Mouse (Mus musculus) G1E (cell line): Measurements from ENCODE around the gene Mvk.

ENCODE experiments used
- GATA1 ChIP-seq: IDR thresholded peaks from 2 replicates; pipeline ENCODE4 v1.6.1; 2012; ENCODE audit warnings: borderline replicate concordance, low read length, inconsistent platforms, mixed read lengths
- POLR2AphosphoS5 ChIP-seq: IDR thresholded peaks from 2 replicates; pipeline ENCODE4 v1.6.1; 2012; ENCODE audit warnings: low read depth, low read length, inconsistent platforms; ENCODE audit not compliant: insufficient replicate concordance

DNA sequence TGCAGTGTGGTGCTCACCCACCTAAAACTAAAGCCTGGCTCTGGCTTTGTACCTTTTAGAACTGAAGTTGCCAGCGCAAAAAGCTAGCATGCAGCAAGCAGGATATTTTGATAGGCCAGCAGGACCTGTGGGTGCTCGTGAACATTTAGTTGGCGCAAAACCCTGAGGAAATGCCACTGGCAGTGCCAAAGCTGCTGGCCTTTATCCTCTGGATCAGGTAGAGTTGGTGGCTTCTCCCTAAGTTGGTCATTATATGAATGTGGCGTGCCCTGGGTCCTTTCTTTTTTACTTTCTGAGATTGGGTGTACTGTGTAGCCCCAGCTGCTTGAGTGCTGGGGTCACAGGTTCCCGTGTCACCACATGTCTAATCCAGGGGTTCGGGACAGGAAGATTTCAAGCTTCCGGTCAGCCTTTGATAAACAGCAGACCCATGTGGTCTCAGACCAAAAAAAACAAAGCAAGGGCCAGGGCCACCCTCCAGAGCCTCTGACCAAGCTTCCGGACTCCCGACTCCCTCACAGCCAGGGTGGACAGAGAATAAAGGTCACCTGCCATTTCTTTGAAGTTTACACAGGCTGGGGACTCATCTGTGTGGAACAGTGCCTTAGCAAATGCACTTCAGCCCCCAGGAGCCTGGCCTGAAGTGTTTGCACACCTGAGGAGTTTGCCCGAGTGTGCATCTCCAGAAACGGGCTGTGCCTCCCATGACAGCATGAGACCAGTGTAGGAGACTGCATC, 22.3 kb upstream of the Mvk start:
- TF ChIP-seq POLR2AphosphoS5 (no peak), GATA1 (no peak)
